Mouse (Mus musculus): Measurements from ENCODE around the gene Gm21974. TPM values are rescaled to one million over a fixed set of nuclear protein-coding genes. Genes with fewer than 3 reads are reported as not detected.
A peak's percentile ranks its signal among the peaks of the same experiment; 100 is the strongest.

Gene Gm21974
- polyA plus RNA-seq, 1 experiment, result not detected

DNA sequence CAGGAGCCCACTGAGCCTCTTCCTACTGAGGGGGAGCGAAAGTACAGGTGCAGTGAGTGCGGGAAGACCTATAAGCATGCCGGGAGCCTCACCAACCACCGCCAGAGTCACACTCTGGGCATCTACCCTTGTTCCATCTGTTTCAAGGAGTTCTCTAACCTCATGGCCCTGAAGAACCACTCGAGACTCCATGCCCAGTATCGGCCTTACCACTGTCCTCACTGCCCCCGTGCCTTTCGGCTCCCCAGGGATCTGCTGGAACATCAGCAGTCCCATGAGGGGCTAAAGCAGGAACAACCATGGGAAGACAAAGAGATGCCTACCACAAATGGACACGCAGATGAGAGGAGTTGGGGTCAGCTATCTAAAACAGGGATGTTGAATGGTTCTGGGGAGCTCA lies 16.0 kb downstream of the Gm21974 start:
- Histone ChIP-seq H3K4me3 (ENCODE audit: low read depth, low read length) (no peak overlapping the region), H3K27me3 (ENCODE audit: control insufficient read depth, insufficient read depth, low read length) (no peaks in the 10 kb centered on the region), H3K27ac (ENCODE audit: insufficient read depth, low read depth, low read length) (no peak overlapping the region), H3K4me1 (ENCODE audit: control insufficient read depth, insufficient read depth, insufficient read length, low read length) (peaks cover 7% of the 10 kb centered on the region), H3K36me3 (ENCODE audit: control insufficient read depth, insufficient read depth, low read length) (peaks cover 57% of the 10 kb centered on the region)
- WGBS, result 97% methylated on average over 9 of the region's 9 CpGs
- no peak for TF ChIP-seq POLR2A (IDR thresholded peaks at IDR 0.05; ENCODE audit: low read depth, low read length)

DNA sequence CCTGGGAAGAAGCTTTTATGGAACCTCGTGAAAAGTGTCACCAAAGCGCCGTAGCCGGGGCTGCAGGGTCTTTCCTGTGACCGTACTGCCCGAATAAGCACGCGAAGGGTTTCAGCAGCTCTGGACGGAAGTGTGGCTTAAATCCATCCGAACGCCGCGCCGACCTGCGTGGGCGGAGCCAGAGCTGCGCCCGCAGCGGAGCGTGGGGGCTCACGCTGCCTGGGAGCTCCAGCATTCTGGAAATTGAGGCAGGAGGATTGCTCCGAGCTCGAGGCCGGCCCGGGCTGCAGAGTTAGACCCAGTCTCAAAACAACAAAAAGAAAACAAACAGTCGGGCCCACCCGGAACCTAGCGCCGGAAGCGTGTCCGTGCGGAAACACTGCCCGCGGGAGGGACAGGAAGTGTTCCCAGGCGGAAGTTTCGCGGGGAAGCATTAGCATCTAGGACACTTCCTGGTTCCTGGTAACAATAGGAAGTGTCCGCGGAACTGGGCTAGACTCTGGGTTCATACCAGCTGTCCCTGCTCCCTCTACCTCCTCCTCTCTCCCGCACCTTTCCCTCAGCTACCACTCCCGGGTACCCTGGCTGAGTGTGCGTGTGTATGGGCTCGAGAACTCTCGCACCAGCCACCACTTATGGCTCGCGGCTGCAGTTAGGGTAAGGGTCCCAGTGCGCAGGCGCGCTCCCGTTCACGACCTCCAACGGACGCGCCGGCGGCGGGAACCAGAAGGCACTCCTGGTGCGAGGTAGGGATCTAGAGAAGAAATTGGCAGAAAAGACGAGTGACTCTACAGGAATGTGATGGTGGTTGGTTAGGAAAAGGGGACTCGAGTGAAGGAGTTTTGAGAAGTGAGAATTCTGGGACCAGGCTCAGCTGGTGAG lies 18.5 kb downstream of the Gm21974 start, which contains the start of gene Zfp668:
Zfp668 (minus strand) TSS at position 362 of the 882 bp plus-strand sequence.
- under 1% methylated on average over 60 of the region's 60 CpGs for WGBS
- peak within 1 kb of the TSS; percentile 77 for H3K4me3 ChIP-seq (ENCODE audit: low read depth, low read length)
- H3K27ac ChIP-seq (ENCODE audit: insufficient read depth, low read depth, low read length), result peak within 1 kb of the TSS; percentile 85
- H3K27me3 ChIP-seq (ENCODE audit: control insufficient read depth, insufficient read depth, low read length), result no peaks in the 10 kb centered on the region
- TF ChIP-seq CTCF (IDR thresholded peaks at IDR 0.05; ENCODE audit: extremely low read depth, insufficient read length, insufficient replicate concordance, low read depth, low read length) (no peak), POLR2A (IDR thresholded peaks at IDR 0.05; ENCODE audit: low read depth, low read length) (peak; percentile 22; the same call in 1 of the 2 replicates)
- peaks cover 2% of the 10 kb centered on the region for H3K4me1 ChIP-seq (ENCODE audit: control insufficient read depth, insufficient read depth, insufficient read length, low read length)
- peaks cover 32% of the 10 kb centered on the region for H3K36me3 ChIP-seq (ENCODE audit: control insufficient read depth, insufficient read depth, low read length)

DNA sequence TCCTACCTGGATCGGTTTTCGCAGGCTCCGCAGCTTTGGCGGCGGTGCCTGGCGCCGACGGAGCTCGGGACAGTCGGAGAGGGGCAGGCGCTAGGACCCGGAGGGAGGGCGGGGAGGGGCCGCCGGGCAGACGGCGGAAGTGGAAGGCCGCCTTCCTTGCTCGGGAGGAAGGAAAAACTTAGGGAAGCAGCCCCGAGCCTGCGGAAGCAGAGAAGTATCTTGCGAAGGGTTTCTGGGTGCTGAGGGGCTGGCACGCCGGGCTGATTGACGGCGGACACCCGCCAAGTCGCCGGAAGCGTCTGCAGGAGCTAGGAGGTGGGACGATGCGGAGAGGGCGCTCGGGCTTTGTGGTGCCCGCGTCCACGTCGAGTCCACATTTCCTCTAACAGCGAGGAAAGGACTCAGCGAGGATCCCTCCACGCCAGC lies 19.2 kb downstream of the Gm21974 start, which contains the start of gene Zfp646:
Zfp646 (plus strand) TSS at position 181 of the 426 bp plus-strand sequence.
- WGBS, result under 1% methylated on average over 41 of the region's 41 CpGs
- peak within 1 kb of the TSS; percentile 85 for H3K27ac ChIP-seq (ENCODE audit: insufficient read depth, low read depth, low read length)
- H3K4me3 ChIP-seq (ENCODE audit: low read depth, low read length), result peak within 1 kb of the TSS; percentile 77
- H3K36me3 ChIP-seq (ENCODE audit: control insufficient read depth, insufficient read depth, low read length), result peaks cover 25% of the 10 kb centered on the region
- no peaks in the 10 kb centered on the region for H3K27me3 ChIP-seq (ENCODE audit: control insufficient read depth, insufficient read depth, low read length)
- TF ChIP-seq CTCF (IDR thresholded peaks at IDR 0.05; ENCODE audit: extremely low read depth, insufficient read length, insufficient replicate concordance, low read depth, low read length) (no peak), POLR2A (IDR thresholded peaks at IDR 0.05; ENCODE audit: low read depth, low read length) (no peak; the same call in 1 of the 2 replicates)
- peaks cover 2% of the 10 kb centered on the region for H3K4me1 ChIP-seq (ENCODE audit: control insufficient read depth, insufficient read depth, insufficient read length, low read length)

DNA sequence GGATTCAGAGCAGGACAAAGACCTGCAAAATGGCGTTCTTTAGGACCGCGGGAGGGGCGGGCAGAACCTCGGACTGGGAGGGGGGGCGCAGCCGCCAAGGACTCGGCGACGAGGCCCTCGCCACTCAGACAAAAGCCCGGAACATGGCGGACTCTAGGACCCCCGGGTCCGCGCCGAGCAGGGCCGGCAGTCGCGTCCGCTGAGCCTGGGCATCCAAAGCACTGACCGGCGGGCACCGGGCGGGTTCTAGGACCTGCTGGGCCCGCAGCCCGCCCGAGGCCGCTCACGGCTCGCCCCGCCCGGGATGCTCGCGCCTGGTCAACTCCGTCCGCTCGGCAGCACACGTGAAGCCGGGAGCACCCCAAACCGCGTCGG lies 19.6 kb downstream of the Gm21974 start:
- H3K27me3 ChIP-seq (ENCODE audit: control insufficient read depth, insufficient read depth, low read length), result no peaks in the 10 kb centered on the region
- peak overlapping the region; percentile 78 for H3K27ac ChIP-seq (ENCODE audit: insufficient read depth, low read depth, low read length)
- peaks cover 21% of the 10 kb centered on the region for H3K36me3 ChIP-seq (ENCODE audit: control insufficient read depth, insufficient read depth, low read length)
- H3K4me3 ChIP-seq (ENCODE audit: low read depth, low read length), result peak overlapping the region; percentile 77
- under 1% methylated on average over 43 of the region's 43 CpGs for WGBS
- TF ChIP-seq POLR2A (IDR thresholded peaks at IDR 0.05; ENCODE audit: low read depth, low read length) (no peak), CTCF (IDR thresholded peaks at IDR 0.05; ENCODE audit: extremely low read depth, insufficient read length, insufficient replicate concordance, low read depth, low read length) (no peak)
- peaks cover 2% of the 10 kb centered on the region for H3K4me1 ChIP-seq (ENCODE audit: control insufficient read depth, insufficient read depth, insufficient read length, low read length)

DNA sequence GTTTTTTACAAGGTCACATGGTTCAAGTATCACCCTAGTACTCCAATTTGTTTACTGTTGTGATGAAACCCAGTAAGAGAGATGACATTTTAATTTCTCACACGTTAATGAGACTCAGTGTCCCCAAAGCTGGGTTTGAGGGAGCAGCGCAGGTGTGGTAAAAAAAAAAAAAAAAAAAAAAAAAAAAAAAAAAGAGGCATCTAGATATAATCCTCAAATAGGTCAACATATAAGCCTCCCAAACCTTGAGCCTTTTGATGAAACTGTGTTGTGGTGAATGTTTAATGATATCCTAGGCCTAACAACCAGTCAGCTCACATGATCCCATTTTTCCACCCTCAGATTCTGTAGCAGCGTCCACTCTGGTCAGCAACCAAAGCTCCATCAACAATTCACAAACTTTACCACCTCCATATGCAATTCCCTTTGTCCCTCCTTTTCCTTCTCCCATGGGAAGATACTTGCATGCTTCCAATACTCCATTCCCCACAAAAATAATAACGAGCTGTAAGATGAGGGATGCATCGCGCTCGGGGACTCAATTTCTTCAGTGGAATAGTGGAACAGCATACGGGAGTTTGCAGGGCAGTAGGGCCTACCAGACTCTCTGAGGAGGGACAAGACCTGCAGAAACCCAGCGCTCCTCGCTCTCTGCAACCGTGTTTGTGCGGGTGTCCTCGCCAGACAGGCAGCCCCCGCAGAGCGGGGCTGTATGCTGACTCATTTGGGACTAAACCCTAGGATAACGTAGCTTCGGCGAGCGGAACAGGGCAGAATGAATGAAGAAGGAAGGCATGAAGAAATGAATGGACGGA lies 20.2 kb downstream of the Gm21974 start:
- no peak for TF ChIP-seq CTCF (IDR thresholded peaks at IDR 0.05; ENCODE audit: extremely low read depth, insufficient read length, insufficient replicate concordance, low read depth, low read length)
- TF ChIP-seq POLR2A (IDR thresholded peaks at IDR 0.05; ENCODE audit: low read depth, low read length), result no peak
- H3K36me3 ChIP-seq (ENCODE audit: control insufficient read depth, insufficient read depth, low read length), result peaks cover 17% of the 10 kb centered on the region
- H3K4me3 ChIP-seq (ENCODE audit: low read depth, low read length), result peak overlapping the region; percentile 77
- peaks cover 2% of the 10 kb centered on the region for H3K4me1 ChIP-seq (ENCODE audit: control insufficient read depth, insufficient read depth, insufficient read length, low read length)
- H3K27me3 ChIP-seq (ENCODE audit: control insufficient read depth, insufficient read depth, low read length), result no peaks in the 10 kb centered on the region
- no peak overlapping the region for H3K27ac ChIP-seq (ENCODE audit: insufficient read depth, low read depth, low read length)
- 3% methylated on average over 20 of the region's 20 CpGs for WGBS

DNA sequence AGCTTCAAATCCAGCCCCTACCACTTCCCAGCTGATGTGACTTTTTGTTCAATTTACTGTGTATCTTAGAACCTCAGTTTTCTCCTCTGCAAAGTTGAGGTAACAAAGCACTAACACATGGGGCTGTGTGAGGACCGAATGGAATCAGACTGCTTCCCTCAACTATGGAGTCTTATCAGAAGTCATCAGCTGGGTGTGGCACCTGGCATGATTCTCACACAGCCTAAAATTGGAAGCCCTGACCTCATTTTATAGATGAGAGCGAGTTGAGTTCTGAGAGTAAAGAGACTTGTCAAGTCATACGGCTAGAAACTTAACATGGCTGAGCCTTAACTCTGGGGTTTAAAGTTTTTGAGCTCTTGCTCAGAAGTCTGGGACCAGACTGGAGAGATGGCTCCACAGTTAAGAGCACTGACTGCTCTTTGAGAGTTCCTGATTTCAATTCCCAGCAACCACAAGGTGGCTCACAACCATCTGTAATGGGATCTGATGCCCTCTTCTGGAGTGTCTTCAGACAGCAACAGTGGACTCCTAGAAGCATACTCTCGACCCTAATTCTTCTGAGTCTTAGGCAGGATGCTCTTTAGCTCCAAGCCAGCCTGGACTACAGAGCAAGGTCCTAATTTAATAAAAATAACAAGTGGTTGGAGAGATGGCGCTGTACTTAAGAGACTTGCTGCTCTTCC lies 25.0 kb downstream of the Gm21974 start:
- H3K27ac ChIP-seq (ENCODE audit: insufficient read depth, low read depth, low read length), result no peak overlapping the region
- TF ChIP-seq CTCF (IDR thresholded peaks at IDR 0.05; ENCODE audit: extremely low read depth, insufficient read length, insufficient replicate concordance, low read depth, low read length) (no peak), POLR2A (IDR thresholded peaks at IDR 0.05; ENCODE audit: low read depth, low read length) (no peak)
- H3K27me3 ChIP-seq (ENCODE audit: control insufficient read depth, insufficient read depth, low read length), result no peaks in the 10 kb centered on the region
- H3K36me3 ChIP-seq (ENCODE audit: control insufficient read depth, insufficient read depth, low read length), result peaks cover 24% of the 10 kb centered on the region
- H3K4me1 ChIP-seq (ENCODE audit: control insufficient read depth, insufficient read depth, insufficient read length, low read length), result no peaks in the 10 kb centered on the region; the same call in 1 of the 2 replicates
- H3K4me3 ChIP-seq (ENCODE audit: low read depth, low read length), result no peak overlapping the region
- 63% methylated on average over 5 of the region's 5 CpGs for WGBS

Measured in small intestine, adult 2 months (tissue).